In the genomic region with DNA sequence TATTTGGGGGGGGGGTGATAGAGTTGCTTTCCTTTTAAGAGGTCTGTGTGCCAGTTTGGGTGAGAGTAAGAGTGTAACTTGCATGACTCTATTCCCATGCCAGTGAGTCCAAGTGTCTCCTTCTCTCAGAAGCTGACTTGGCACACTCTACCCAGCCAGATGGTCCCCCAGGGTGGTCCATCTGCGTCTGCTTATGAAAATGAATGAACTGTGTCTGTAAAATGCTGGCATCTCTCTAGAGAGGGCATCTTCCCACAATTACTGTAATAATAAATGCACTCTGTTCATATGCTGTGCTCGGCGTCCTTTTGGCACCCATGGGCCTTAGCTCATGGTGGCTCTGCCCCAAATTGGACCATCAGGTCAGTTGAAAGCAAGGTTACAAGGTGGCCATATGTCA, we compare ENCODE assay signal across 15 mouse cellular contexts.
A peak's percentile ranks its signal among the peaks of the same experiment; 100 is the strongest.
DNase-seq lines count a peak whose midpoint lies in the region; ATAC-seq and TF ChIP-seq lines count a peak whose summit lies in the region.
"Had no signal": no experiment of that assay in that cellular context is flagged by ENCODE, and none has a peak within 500 bp of the region (broad histone marks: within the 10 kb centered on the region; RNA-seq: fewer than 3 reads in every experiment).

No protein-coding gene starts in this region.

- WGBS in midbrain, postnatal 0 days: 74% methylated on average over 3 of the region's 3 CpGs
- 57% methylated on average over 3 of the region's 3 CpGs for WGBS in midbrain, embryonic 16.5 days
- 51% methylated on average over 3 of the region's 3 CpGs for WGBS in embryonic facial prominence, embryonic 15.5 days
- WGBS in kidney, embryonic 15.5 days: 92% methylated on average over 3 of the region's 3 CpGs

- no peaks in the 10 kb centered on the region for H3K36me3 ChIP-seq in midbrain, postnatal 0 days (ENCODE audit: insufficient read depth, low read length)
- H3K36me3 ChIP-seq in midbrain, embryonic 16.5 days (ENCODE audit: control insufficient read depth, insufficient read depth, low read length): no peaks in the 10 kb centered on the region
- H3K36me3 ChIP-seq in embryonic facial prominence, embryonic 15.5 days: no peaks in the 10 kb centered on the region
- no peaks in the 10 kb centered on the region for H3K36me3 ChIP-seq in kidney, embryonic 15.5 days
- H3K36me3 ChIP-seq: embryonic facial prominence, embryonic 13.5 days had no signal

- H3K27me3 ChIP-seq in midbrain, postnatal 0 days (ENCODE audit: insufficient read depth, low read length): no peaks in the 10 kb centered on the region
- H3K27me3 ChIP-seq in midbrain, embryonic 16.5 days (ENCODE audit: control insufficient read depth, insufficient read depth, low read depth, low read length): no peaks in the 10 kb centered on the region; the same call in 1 of the 2 replicates
- no peaks in the 10 kb centered on the region for H3K27me3 ChIP-seq in embryonic facial prominence, embryonic 15.5 days
- H3K27me3 ChIP-seq in kidney, embryonic 15.5 days: no peaks in the 10 kb centered on the region
- H3K27me3 ChIP-seq: embryonic facial prominence, embryonic 13.5 days had no signal

- DNase-seq in adrenal gland, postnatal 25 days: peak; percentile 12
- no peak for DNase-seq in adrenal gland, postnatal 14 days
- DNase-seq in midbrain, postnatal 0 days (ENCODE audit: low spot score): peak; percentile 85
- peak; percentile 20 for DNase-seq in retina, postnatal 7 days (ENCODE audit: low read depth, low spot score)
- no peak for DNase-seq in thymus, postnatal 10 days (ENCODE audit: low spot score in 2 of 2)
- DNase-seq: gastrocnemius, postnatal 36 days; heart, postnatal 10 days; kidney, adult 11 months; lung, postnatal 36 days; thymus, postnatal 36 days had no signal

- H3K4me1 ChIP-seq in midbrain, postnatal 0 days (ENCODE audit: insufficient read depth, low read length): no peaks in the 10 kb centered on the region
- H3K4me1 ChIP-seq in midbrain, embryonic 16.5 days (ENCODE audit: control insufficient read depth, insufficient read depth, low read length): no peaks in the 10 kb centered on the region
- 0 out of 2 replicates have a peak, but pooled peaks cover 3% of the 10 kb centered on the region for H3K4me1 ChIP-seq in embryonic facial prominence, embryonic 15.5 days
- H3K4me1 ChIP-seq in kidney, embryonic 15.5 days: 0 out of 2 replicates have a peak, but pooled peaks cover 3% of the 10 kb centered on the region
- H3K4me1 ChIP-seq: embryonic facial prominence, embryonic 13.5 days had no signal

- no peak overlapping the region for H3K27ac ChIP-seq in midbrain, postnatal 0 days (ENCODE audit: low read depth, low read length)
- H3K27ac ChIP-seq in midbrain, embryonic 16.5 days (ENCODE audit: low read length): no peak overlapping the region
- no peak overlapping the region for H3K27ac ChIP-seq in embryonic facial prominence, embryonic 15.5 days (replicated peaks)
- no peak overlapping the region for H3K27ac ChIP-seq in kidney, embryonic 15.5 days
- H3K27ac ChIP-seq: embryonic facial prominence, embryonic 13.5 days had no signal

- no peak; the same call in 1 of the 2 replicates for ATAC-seq in midbrain, postnatal 0 days (ENCODE audit: low FRiP score)
- no peak for ATAC-seq in midbrain, embryonic 16.5 days
- ATAC-seq in embryonic facial prominence, embryonic 15.5 days (ENCODE audit: insufficient number of reproducible peaks, low FRiP score, low TSS enrichment, low read depth): peak; percentile 34; the same call in 1 of the 2 replicates
- ATAC-seq in kidney, embryonic 15.5 days (replicated peaks; ENCODE audit: low FRiP score): no peak

- H3K4me2 ChIP-seq in midbrain, postnatal 0 days (ENCODE audit: low read depth, low read length, poor library complexity, severe bottlenecking): no peak overlapping the region
- H3K4me2 ChIP-seq in midbrain, embryonic 16.5 days (ENCODE audit: low read length): no peak overlapping the region
- H3K4me2 ChIP-seq in embryonic facial prominence, embryonic 15.5 days (replicated peaks): no peak overlapping the region
- no peak overlapping the region for H3K4me2 ChIP-seq in kidney, embryonic 15.5 days
- H3K4me2 ChIP-seq: embryonic facial prominence, embryonic 13.5 days; liver, embryonic 11.5 days had no signal

- no peak for TF ChIP-seq CTCF in midbrain, postnatal 0 days (IDR thresholded peaks at IDR 0.05)

- H3K4me3 ChIP-seq in midbrain, postnatal 0 days (ENCODE audit: low read depth, low read length): no peak overlapping the region
- no peak overlapping the region for H3K4me3 ChIP-seq in midbrain, embryonic 16.5 days (ENCODE audit: low read depth, low read length)
- H3K4me3 ChIP-seq in embryonic facial prominence, embryonic 15.5 days (replicated peaks): no peak overlapping the region
- H3K4me3 ChIP-seq in kidney, embryonic 15.5 days (replicated peaks): no peak overlapping the region
- H3K4me3 ChIP-seq: embryonic facial prominence, embryonic 13.5 days had no signal

- no peaks in the 10 kb centered on the region for H3K9me3 ChIP-seq in midbrain, postnatal 0 days (ENCODE audit: low read length)
- no peaks in the 10 kb centered on the region for H3K9me3 ChIP-seq in midbrain, embryonic 16.5 days (replicated peaks; ENCODE audit: control insufficient read depth, low read length, poor library complexity, severe bottlenecking)
- no peaks in the 10 kb centered on the region for H3K9me3 ChIP-seq in embryonic facial prominence, embryonic 15.5 days (replicated peaks)
- H3K9me3 ChIP-seq in kidney, embryonic 15.5 days (replicated peaks): no peaks in the 10 kb centered on the region
- H3K9me3 ChIP-seq: embryonic facial prominence, embryonic 13.5 days had no signal

- H3K9ac ChIP-seq in midbrain, postnatal 0 days (replicated peaks; ENCODE audit: low read length, poor library complexity, severe bottlenecking): no peak overlapping the region
- H3K9ac ChIP-seq in midbrain, embryonic 16.5 days (ENCODE audit: low read depth, low read length): no peak overlapping the region
- no peak overlapping the region for H3K9ac ChIP-seq in embryonic facial prominence, embryonic 15.5 days
- H3K9ac ChIP-seq in kidney, embryonic 15.5 days: no peak overlapping the region
- H3K9ac ChIP-seq: embryonic facial prominence, embryonic 13.5 days had no signal

Comparison
In these comparisons a context has a peak if more than half of its experiments do, and no peak if none do; other contexts are left out.
1. DNase-seq: peak in adrenal gland, postnatal 25 days (single experiment), midbrain, postnatal 0 days (single experiment) and retina, postnatal 7 days (single experiment); none in adrenal gland, postnatal 14 days (single experiment) and thymus, postnatal 10 days (0 of 2).